Mouse (Mus musculus) megakaryocyte, embryonic 14.5 days (primary cell): ENCODE data around the gene Palm3. TPM values are rescaled to one million over a fixed set of nuclear protein-coding genes. Genes with fewer than 3 reads are reported as not detected.

Experiments used
- H3K27me3 ChIP-seq: replicated peaks from 2 replicates; pipeline ENCODE3; 2012; ENCODE audit warnings: inconsistent platforms
- H3K36me3 ChIP-seq: replicated peaks from 2 replicates; pipeline ENCODE3; 2012; ENCODE audit warnings: low read length, inconsistent platforms, mixed read lengths
- H3K4me1 ChIP-seq: 2 replicates; pipeline ENCODE4 v1.6.1; 2012; ENCODE audit warnings: inconsistent platforms
- H3K4me3 ChIP-seq: replicated peaks from 2 replicates; pipeline ENCODE3; 2012; ENCODE audit warnings: moderate library complexity, mild to moderate bottlenecking, inconsistent platforms
- H3K9me3 ChIP-seq: 2 replicates; pipeline ENCODE4 v1.6.1; 2012; ENCODE audit warnings: inconsistent platforms
- FLI1 ChIP-seq: IDR thresholded peaks from 2 replicates; pipeline ENCODE4 v1.6.1; 2012; ENCODE audit warnings: low read length, inconsistent platforms, mixed read lengths
- GATA1 ChIP-seq: IDR thresholded peaks from 3 replicates; pipeline ENCODE4 v1.6.1; 2012; ENCODE audit warnings: mixed read lengths, low read length, inconsistent platforms, borderline replicate concordance
- polyA plus RNA-seq: library from polyadenylated mRNA; stranded (reverse); fragments of >175 nt; gene quantifications from 2 replicates; pipeline ENCODE4 v1.2.3, GENCODE M21; 2012; ENCODE audit warnings: low replicate concordance; ENCODE audit not compliant: insufficient read depth

The Palm3 gene
- not detected in 2 replicates for polyA plus RNA-seq

DNA sequence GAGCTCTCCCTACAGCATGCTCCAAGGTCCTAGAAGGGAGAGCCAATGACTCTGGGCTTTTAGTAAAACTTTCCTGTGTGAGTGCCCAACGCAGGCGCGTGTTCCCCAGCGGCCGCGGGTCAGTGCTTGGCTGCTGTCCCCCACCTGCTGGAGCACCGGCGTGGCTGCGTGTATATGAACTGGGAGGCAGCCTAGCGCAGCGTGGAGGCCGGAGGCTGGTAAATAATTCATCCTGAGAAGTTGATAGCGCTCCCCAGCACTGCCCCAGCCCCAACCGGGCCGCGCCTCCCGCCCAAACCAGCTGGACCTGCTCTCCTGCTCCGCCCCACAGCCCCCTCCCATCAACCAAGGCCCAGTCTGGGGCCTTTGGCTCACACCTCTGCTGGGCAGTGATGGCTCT is at the start of gene Palm3:
Gene Palm3, plus strand, starts transcription at position 376 of the 400 bp plus-strand sequence.
- Histone ChIP-seq H3K9me3 (peaks cover 3% of the 10 kb centered on the region), H3K27me3 (peaks cover 82% of the 10 kb centered on the region), H3K4me1 (peaks cover 22% of the 10 kb centered on the region), H3K36me3 (no peaks in the 10 kb centered on the region), H3K4me3 (no peak within 1 kb of the TSS)
- TF ChIP-seq GATA1 (no peak), FLI1 (no peak)

DNA sequence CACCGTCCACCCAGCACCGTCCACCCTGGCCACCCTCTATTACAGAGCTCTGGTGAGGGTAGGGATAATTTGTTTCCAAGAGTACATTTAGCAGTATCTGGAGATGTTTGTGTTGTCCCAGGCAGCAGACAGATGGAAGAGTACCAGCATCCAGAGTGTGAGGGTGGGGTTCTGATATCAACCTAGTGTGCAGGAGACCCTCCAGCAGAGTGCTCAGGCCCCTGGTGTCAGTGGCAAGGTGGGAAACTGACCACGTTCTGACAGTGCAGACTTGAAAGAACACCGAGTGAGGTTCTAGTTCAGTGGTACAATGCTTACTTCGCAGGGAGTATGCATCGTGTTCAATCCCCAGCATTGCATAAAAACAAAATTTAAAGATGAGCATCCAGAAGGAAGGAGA is 49.6 kb upstream of the Palm3 start:
- no peak for TF ChIP-seq GATA1
- no peak for TF ChIP-seq FLI1
- Histone ChIP-seq H3K9me3 (no peaks in the 10 kb centered on the region), H3K36me3 (peaks cover 39% of the 10 kb centered on the region), H3K4me1 (peaks cover 49% of the 10 kb centered on the region), H3K4me3 (peak overlapping the region; percentile 100), H3K27me3 (no peaks in the 10 kb centered on the region)

DNA sequence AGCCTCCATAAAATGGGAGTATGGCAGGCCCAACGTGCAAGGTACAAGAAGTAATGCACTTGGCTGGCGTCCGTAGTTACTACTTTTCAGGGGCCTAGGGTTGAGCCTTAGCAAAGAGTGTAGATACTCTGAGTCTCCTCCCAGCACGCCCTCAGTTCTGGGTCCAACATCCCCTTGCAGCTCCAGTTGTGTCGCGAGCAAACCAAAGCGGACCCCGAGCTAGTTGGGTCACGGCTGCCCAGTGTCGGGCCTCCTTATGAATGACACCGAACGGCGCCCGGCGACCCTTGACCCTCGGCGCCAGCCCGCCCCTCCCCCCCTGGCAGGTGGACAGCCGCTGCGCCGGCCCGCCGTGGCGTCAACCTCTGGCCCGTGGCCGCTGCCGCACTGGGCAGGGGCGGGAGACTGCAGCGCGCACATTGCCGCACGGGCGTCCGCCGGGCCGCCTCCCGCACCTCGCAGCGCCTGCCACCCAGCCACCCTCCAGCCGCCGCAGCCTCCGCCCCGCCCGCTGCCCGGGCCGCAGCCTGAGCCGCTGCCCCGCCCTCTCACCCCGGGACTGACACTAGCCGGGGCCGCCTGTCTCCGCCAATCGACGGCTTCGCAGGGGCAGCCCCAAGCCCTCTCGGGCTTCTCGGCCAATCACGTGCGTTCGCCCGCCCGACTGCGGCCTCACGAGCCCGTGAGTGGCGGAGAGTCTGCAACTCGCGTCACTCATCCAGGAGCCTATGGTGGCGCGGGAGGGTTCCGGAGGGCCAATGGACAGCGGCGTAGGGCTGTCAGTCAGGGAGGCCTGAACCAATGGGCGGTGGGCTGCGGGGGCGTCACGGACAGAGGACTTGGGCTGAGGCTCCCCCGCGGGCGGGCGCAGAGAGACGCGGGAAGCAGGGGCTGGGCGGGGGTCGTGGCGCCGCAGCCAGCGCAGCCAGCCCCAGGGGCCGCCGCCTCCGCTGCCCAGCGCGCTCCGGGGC is 48.8 kb upstream of the Palm3 start, which contains the start of gene Prkaca:
Gene Prkaca, plus strand, starts transcription at position 844 of the 971 bp plus-strand sequence.
- Histone ChIP-seq H3K4me3 (peak within 1 kb of the TSS; percentile 100), H3K4me1 (peaks cover 57% of the 10 kb centered on the region), H3K9me3 (no peaks in the 10 kb centered on the region), H3K27me3 (no peaks in the 10 kb centered on the region), H3K36me3 (peaks cover 32% of the 10 kb centered on the region)
- TF ChIP-seq GATA1 (no peak), FLI1 (no peak)

DNA sequence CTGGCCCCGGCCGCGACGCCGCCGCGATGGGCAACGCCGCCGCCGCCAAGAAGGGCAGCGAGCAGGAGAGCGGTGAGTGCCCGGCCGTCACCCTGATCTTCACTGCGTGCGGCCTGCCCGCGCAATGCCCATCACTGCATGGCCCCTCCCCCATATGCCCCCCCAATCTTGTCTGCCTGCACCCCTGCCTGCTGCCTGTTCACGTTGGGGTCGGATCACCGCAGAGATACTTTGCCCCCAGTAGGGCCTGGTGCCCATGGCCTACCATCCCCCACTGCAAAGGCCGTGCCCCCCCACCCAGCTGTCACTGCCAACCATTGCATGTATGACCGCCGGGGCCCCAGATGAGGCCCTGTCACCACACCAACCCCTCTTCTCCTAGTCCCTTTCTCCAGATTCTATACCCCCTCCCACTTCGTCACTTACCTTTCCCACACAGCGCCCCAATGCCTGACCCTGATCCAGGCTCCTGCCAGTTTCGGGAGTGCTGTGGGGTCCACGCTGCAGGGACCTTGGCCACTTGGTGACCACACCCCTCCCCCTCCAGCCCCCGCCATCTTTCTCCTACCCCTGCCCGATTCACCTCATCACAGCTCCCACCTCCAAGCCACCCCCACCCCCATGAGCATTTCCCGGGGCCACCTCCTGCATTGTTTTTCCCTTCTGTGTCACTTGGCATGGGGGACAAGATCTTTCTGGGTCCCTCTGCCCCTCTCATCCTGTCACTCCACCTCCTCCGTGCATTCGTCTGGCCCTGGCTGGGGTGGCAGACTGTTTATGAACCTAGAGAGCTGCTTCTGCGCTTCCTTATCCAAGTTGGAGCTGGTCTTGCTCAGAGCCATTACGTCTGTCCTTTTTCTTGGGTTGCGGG is 47.9 kb upstream of the Palm3 start:
- H3K9me3 ChIP-seq: no peaks in the 10 kb centered on the region
- TF ChIP-seq FLI1 (no peak), GATA1 (no peak)
- peak overlapping the region; percentile 100 for H3K4me3 ChIP-seq
- H3K4me1 ChIP-seq: peaks cover 67% of the 10 kb centered on the region
- H3K36me3 ChIP-seq: peaks cover 32% of the 10 kb centered on the region
- H3K27me3 ChIP-seq: no peaks in the 10 kb centered on the region

DNA sequence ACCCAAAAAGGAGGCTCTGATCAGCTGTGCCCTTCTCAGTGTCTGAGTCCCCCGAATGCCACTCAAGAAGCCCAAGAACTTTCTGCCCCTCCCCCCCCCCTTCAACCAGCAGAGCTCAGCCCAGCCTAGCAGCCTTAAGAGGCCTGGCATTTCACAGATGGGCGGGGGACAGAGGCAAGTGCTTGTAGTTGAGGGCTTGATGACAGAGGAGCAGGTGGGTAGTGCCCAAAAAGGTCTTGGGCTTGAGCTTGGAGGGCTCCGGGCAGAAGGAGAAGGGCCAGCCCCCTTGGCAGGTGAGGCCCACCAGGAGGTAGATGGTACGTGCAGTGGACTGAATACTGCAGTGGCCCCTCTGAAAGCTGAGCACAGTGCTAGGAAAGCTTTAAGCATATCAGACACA is 46.8 kb upstream of the Palm3 start:
- Histone ChIP-seq H3K27me3 (no peaks in the 10 kb centered on the region), H3K36me3 (peaks cover 31% of the 10 kb centered on the region), H3K4me3 (peak overlapping the region; percentile 29), H3K4me1 (peaks cover 78% of the 10 kb centered on the region), H3K9me3 (no peaks in the 10 kb centered on the region)
- no peak for TF ChIP-seq FLI1

DNA sequence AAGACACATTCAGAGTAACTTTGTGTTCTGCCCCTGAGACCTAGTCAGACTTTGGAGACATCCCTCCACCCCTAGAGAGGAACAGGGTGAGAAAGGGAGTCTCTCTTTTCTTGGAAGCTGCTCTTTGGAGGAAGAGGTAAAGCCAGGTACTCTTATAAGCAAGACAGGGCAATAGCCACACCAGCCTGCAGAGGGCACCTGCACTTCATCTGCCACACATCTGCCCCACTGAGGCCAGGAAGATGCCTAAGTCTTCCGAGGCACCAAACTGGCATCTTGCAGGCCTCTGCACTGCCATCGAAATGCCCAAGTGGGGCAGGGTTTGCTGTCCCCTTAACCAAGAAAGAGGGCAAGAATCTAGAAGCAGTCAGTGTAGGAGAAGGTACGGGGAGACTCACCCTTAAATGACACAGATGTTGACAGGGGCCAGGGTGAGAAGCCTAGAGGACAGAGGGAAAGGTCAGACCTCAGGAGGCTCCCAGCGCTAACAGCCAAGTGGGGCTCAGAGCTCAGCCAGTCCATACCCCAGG is 45.1 kb upstream of the Palm3 start:
- H3K4me1 ChIP-seq: peaks cover 86% of the 10 kb centered on the region

DNA sequence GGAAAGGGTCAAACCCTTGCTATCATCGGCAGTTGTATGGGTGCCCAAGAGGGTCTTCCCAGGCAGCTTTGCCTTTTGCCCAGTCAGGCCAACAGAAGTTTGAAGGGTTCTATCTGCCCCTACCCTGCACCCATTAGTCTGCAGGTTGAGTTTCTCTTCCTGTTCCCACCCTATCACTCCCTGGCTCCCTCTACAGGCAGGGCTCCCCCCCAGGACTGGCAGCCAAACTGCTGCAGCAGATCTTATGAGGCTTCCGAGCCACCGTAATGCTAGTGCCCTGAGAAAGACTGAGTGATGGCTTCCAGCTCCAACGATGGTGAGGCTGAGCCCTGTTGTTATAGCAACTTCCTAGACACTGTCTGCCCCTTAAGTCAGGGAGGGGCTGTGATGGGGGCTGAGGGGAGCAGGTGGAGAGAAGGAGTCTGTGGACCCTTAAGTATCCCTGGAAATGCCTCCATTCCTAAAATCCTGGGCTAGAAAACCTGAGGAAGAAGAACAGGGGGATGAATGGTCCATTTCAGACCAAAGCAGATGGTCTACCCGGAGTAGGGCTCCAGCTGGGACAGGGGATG is 44.4 kb upstream of the Palm3 start:
- Histone ChIP-seq H3K36me3 (peaks cover 50% of the 10 kb centered on the region), H3K4me3 (peak overlapping the region; percentile 81), H3K27me3 (no peaks in the 10 kb centered on the region), H3K9me3 (no peaks in the 10 kb centered on the region), H3K4me1 (peaks cover 85% of the 10 kb centered on the region)
- TF ChIP-seq GATA1 (no peak), FLI1 (no peak)

More for the DNA sequence above, 45.1 kb upstream of the Palm3 start:
- no peaks in the 10 kb centered on the region for H3K27me3 ChIP-seq
- no peak for TF ChIP-seq GATA1
- TF ChIP-seq FLI1: no peak
- peaks cover 43% of the 10 kb centered on the region for H3K36me3 ChIP-seq
- H3K9me3 ChIP-seq: no peaks in the 10 kb centered on the region
- peak overlapping the region; percentile 81 for H3K4me3 ChIP-seq

DNA sequence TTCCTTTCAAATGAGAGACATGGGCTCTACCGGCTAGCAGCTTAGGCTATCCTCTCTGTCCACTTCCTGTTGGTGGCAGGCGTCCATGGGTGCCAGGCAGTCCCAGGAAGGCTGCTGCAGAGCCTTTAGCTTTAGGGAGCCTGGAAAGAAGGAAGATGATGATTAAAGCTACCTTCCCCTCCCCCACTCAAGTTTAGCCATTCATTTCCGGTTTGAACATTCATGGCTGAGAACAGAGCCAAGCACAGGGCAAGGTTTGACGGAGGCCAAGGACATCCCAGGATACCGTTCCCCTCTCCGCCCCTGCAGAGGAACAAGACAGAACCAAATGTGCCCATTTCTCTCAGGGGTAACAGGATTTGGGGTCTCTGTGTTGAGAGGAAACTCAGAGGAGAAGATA is 43.6 kb upstream of the Palm3 start:
- Histone ChIP-seq H3K36me3 (peaks cover 58% of the 10 kb centered on the region), H3K9me3 (no peaks in the 10 kb centered on the region), H3K4me3 (peak overlapping the region; percentile 81), H3K27me3 (no peaks in the 10 kb centered on the region), H3K4me1 (peaks cover 87% of the 10 kb centered on the region)
- TF ChIP-seq FLI1: no peak
- no peak for TF ChIP-seq GATA1

DNA sequence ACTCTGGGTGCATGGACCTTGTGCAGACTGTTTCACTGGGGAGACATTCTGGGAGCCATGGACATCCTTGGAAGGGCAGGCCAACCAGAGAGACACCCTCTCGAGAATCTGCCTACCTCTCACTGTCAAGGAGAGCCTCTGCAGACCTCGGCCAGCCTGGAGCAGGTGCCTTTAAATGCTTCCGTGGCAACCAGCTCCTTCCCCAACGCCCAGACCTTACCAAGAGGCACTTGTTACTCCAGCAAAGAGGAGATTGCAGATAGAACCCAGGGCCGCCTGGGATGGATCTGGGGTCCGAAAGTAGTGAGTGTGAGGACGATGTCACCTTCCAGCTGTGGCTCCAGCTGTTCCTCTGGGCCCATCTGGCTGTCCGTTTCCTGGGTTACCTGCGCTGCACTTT is 43.1 kb upstream of the Palm3 start:
- peak overlapping the region; percentile 81 for H3K4me3 ChIP-seq
- H3K27me3 ChIP-seq: no peaks in the 10 kb centered on the region
- TF ChIP-seq GATA1 (no peak), FLI1 (no peak)
- peaks cover 58% of the 10 kb centered on the region for H3K36me3 ChIP-seq
- no peaks in the 10 kb centered on the region for H3K9me3 ChIP-seq
- H3K4me1 ChIP-seq: peaks cover 85% of the 10 kb centered on the region
